Mouse (Mus musculus) cerebellum, adult 18-20 months (tissue): Measurements from ENCODE around the gene Atp12a.

ENCODE experiments used
- DNase-seq, 2 experiments: peaks; one replicate each; pipeline ENCODE4 v3.0.0; 2021

Atp12a gene

DNA sequence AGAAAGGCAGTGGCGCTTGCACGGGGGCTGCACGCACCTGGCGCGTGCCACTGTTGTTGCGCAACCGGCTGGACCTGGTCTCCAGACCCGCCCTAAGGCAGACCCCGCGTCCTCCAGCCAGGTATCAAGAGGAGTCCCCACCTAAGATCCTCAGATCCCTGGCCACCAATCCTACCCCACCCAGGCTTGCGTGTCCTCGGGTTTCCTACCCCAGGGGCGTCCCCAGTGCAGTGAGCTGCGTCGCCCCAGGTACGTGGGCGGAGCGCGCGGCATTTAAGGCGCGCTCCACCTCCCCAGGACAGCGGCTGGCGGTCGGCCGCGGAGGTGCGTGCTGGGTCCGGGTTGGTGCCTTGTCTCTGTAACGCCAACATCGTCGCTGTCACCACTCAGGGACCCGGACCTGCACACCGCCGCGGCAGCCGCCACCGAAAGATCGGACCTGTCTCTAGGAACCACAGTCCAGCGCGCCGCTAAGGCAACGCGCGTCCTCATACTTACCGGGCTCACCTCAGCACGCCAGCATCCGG, at the start of gene Atp12a:
Atp12a (plus strand) TSS at position 358 of the 527 bp plus-strand sequence.
- DNase-seq: no peak

DNA sequence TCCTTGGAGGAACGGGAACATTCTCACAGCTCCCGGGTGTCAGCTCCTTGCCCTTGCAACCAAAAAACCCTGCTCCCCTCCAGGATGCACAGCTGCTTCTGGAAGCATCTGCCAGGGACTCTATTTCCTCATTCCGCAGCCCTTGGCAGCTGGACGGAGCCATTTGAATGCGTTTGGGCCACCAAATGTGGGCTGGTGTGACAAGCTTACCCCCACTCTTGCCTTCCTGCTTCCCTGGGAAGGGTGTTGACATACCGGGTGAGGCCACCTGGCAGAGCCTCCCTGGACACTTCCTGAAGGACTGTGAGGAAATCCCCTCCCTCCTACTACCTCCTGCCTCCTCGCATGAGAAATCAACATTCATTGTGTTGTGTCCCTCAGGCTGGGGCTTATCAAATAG, 49.3 kb upstream of the Atp12a start:
- no peak for DNase-seq

DNA sequence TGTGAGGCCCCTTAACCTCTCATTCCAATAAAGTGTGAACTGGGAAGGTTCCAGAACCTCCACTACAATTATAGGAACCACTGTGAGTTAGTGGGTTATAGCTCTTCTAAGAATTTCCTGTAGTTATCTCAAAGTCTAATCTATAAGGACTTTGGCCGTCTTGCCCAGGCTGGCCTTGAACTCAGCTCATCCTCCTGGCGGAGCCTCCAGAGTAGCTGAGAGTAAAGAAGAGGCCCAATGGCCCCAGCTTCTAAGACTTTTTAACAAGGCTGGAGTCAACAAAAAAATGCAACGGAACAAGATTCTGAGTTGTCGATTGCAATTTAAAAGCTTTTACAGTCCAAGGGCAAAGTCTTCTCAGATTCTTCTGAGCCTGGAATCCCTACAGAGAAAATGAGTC, 48.5 kb upstream of the Atp12a start:
- DNase-seq: no peak

DNA sequence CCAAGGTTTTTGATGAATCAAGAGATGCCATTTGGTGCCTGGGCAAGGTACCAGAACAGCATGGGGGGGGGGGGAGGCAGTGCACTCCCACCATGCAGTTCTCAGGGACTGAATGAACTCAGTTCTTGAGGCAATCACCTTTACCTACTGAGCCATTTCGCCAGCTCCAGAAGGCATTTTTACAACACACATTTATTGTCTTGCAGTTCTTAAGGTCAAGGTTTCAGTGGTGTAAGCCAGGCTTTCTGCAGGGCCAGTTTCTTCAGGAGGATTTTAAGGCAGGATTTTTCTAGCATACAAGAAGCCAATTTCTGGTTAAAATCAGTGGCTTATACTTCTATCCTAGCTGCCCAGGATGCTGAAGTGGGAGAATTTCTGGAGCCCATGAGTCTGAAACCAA, 41.9 kb upstream of the Atp12a start:
- DNase-seq: no peak

DNA sequence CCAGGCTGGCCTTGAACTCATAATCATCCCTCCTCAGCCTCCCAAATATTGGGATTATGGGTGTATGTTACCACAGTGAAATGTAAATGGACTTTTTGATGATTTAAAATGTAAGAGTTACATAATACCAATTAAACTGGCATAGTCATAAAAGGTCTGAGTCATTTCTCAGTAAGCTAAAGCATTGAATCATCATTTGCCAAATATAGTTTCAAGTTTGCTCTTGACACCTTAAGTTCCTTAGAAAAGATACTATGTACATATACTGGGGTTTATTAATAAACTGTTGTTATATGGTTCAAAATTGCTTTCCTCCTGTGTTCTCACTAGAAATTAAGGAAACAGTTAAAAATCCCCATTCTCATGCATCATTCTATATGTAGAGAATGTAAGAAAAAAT, 39.8 kb upstream of the Atp12a start:
- DNase-seq: no peak

DNA sequence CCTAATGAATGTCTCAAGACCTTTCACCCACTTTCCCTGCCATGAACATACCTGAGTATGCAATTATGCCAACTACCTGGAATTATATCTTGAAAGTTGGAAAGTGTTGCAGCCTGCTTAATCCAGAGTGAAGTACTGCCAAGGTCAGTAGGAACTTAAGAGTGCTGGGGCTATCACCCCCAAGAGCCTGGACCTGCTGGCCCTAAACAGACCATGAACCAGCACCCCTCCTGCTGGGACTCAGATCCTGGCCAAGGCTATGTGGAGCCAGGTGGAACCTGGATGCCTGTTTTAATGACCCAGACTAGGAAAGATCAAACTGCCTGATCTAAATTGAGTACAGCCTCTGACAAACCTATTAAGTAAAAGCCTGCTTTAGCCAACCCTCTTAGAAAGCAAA, 31.2 kb upstream of the Atp12a start:
- DNase-seq: no peak

DNA sequence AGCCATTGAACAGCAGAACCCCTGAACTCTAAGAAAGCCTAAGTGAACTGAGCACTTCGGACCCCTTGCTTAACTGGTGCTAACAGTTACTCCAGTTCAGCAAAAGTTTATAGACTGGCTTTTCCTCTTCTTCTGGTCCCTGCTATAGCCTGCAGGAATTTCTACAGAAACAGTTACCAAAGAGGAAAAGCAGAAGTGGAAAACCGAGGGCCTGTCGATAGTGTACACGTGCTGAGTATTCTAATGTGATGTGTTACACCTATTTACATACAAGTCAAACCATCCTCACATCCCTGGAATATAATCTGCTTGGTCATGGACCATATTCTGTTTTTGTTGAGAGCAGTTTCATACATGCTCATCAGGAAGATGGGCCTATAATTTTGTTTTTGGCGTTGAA, 30.4 kb upstream of the Atp12a start:
- no peak for DNase-seq

DNA sequence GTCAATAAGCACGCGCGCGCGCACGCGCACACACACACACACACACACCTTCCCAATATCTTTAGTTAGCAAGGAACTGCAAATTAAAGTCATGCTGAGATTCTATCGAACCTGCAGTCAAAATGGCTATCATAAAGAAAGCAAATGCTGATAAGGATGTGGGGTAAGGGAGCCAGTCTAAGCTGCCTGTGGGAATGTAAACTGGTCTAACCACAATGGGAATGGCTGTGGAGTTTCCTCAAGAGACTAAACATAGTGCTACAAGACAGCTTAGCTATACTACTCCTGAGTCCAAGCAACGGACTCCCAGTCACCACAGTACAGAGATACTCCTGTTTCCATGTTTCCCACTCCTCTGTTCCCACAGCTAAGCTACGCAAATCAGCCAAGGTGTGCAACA, 28.8 kb upstream of the Atp12a start:
- DNase-seq: no peak

DNA sequence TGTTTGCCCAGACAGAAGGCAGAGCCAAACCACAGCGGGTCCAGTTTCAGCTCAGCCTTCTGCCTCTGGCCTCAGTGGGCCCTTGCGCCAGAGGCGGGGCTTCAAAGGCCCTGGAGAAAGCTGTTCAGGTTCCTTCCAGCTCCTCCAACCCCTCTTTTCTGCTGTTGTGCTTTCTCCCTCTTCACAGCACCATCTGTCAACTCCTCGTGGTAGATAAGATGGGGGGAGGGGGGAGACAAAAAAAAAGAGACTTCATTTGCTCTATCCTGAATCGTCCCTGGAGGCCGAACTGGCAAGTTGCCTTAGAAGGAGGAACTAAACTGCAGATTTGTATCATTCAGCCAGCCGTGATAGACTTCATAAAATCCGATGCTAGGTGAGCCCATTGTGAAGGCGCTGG, 27.8 kb upstream of the Atp12a start:
- DNase-seq: no peak

DNA sequence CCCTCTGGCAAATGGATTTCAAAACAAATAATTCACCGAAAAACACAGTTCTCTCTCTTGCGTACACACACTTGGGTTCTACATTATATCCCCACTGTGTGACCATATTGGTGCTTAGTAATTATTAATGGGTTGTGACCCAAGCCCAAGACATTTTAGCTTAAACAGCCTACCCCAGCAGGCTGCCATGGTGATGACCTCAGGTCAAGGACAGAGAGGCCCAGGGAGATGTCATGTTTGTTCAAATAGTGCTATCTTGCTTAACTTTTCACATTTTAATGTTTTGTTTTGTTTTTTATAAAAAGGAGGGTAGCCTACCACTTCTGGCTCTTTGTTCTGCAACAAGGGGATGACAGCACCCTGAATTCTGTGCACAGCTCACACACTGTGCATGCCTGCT, 27.2 kb upstream of the Atp12a start:
- DNase-seq: no peak

DNA sequence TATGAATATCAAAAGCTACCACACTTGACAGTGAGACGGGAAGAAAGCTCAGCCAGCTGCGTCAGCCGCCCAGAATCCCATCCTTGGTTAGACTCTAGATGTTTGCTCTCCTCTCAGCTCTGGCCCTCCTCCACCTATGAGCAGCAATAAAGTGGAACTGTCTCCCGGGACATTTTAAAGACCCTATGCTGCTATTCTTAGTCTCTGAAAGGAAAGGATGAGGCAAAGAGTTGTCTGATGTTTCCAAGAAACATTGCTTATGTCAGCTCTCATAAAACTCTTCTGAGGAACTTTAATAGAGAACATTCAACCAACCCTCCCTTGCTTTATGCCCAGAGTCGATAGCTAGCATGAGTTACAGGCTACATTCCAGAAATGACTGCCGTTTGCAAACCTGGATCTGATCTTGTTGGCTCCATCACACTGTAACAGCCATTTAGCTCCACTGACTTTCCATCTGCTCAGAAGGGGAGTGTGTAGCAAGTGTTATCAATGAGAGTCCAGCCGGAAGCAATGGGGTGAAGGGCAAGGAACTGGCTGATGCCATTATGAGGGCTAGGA, 25.9 kb upstream of the Atp12a start:
- no peak for DNase-seq

DNA sequence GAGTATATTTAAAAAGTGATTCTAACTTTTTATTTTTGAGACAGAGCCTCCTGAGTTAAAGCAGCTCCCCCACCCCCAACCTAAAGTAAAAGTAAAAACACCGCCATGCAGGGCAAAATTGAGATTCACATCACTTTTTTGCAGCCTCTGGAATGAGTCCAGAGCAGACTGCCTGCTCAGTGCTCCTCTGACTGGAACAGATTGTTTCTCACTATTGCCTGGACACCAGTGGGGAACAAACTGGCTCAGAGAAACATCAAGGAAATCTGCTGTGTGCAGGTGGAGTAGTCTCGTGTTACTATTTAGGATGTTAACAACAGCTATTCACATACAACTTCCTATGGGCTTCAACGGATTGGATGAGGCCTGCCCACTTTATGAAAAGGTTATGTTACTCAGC, 16.2 kb upstream of the Atp12a start:
- peak; percentile 64 to 73 for DNase-seq

DNA sequence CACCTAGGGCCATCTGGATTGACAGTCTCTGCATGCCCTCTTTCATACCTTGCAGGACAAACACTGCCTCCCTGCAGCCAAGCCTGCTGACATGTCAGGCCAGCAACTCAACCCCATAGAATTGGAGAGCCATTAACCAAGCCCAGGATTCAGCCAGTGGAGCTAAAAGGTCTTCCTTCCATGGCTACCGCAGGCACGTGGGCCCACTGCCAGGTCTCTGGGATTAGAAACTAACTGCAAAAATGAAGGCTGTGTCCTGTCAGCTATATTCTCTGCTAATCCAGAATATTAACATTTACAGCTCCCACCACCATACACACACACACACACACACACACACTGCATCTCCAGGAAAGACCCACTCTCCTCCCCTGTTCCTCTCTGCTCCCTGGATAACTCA, 15.3 kb upstream of the Atp12a start:
- DNase-seq: peak; percentile 52 to 58

DNA sequence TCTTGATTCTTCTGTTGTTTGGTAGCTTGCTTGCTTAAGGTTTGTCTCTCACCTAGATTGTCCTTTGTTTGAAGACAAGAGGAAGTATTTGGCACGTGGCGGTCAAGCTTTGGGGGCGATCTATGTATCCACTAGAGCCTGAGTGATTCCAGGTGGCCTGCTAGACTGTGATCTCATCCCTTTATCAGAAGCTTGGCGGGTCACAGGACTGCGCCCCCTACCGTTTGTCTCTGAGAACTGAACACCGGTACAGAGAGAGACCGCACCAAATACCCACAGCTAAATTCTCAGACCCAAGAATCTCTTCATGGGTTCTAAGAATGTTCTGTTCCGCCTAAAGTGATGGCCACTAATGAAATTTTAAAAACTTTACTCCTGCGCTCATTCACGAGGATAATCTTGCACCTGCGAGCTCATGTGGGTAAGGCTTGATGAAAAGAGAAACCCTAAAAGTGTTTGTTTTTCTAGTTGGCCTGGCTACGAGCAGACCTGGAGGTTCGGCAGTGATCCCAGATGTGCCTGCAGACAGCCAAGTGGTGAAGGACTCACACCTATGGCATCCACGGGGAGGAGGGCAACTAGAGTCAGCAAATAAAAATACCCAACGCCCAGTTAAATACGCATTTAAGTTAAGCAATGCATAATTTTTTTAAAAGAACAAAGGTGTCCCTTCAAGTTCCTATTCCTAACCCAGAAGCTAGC, 12.8 kb upstream of the Atp12a start:
- DNase-seq: peak; percentile 21 to 40

DNA sequence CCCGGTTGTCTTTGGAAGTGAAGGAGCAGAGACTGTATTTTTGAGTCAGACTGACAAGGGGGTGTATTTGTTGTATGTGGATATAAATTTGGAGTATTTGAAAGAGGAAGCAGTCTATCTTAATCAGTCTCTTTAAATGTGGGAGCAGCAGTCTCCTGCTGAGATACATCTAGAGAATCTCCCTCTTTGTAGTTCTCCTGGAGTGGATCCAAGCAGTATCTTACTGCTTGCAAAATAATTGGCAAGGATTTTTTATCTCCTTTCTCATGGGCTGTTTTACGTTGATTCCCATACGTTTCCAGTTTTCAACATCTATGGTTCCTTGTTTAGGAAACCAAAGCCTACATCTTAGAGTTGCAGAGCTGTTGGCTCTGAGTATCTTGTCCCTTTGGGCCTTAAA, 10.1 kb upstream of the Atp12a start:
- DNase-seq: no peak

DNA sequence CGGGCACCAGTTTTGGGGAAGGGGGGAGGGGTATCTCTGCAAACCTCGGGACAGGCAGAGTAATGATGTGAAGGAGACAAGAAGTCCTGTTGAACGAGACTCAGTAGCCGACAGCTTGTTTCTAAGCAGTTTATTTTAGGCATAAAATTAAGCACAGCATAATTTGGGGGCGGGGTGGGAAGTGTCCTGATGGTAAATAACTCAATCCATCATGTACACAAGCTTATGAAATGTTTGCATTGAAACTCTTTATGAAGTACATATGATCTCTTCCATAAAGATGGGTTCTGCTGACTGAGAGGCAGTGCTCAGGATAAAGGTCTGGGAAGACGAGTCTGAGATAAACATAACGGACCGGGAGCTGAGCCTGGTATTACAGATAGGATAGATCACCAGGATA, 9.5 kb upstream of the Atp12a start:
- no peak for DNase-seq

DNA sequence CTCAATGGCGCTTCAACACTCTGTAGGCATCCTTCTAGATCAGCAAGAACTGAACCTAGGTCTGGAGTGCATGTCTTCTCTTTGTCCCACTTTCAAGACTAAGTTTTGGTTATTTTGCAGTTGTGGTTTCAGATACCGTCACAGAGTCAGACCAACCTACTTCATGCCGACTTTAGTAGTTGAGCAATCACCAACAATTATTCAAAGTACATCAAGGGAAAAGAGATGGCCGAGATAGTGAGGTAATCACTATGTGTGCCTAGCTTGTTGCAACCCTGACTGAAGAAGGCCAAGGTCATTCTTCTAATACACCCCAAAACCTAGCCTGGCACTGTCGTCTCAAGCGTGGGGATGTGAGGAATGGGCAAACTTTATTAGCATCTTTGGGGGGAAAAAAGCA, 8.7 kb upstream of the Atp12a start:
- DNase-seq: no peak

DNA sequence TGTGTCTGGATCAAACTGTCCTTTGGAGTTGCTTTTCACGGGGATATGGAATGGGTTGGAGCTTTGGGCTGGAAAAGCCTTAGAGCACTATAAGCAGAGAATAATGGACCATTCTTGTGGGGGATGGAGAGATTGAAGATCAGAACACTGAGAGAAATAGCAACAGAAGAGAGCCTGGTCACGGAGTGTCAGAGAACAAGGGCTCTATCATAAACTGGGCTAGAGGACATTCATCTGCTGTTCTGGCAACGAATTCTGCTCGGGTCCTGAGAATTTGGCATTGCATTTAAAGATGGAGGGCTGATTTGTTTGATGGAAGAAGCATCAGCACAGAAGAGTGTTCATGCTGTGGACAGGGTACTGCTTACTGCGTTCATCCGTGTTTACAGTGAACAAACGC, 6.4 kb upstream of the Atp12a start:
- no peak for DNase-seq

DNA sequence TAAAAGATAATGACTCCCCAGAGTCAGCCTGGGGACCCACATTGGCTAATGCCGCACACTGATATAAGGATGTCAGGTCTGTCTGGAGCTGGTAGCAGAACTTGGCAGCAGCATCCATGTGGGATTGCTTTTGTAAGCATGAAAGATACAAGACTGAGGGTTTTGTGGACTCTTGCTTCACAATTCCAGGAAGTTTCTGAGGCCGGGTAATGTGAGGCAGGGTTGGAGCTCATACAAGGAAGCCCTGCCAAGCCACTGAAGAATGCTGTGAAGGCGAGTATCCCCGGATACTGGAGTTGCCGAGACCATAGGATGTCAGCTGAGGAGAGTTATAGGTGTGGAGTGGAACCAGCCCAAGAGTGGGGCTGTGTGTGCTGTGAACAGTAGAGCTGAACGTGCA, 5.7 kb upstream of the Atp12a start:
- DNase-seq: no peak

DNA sequence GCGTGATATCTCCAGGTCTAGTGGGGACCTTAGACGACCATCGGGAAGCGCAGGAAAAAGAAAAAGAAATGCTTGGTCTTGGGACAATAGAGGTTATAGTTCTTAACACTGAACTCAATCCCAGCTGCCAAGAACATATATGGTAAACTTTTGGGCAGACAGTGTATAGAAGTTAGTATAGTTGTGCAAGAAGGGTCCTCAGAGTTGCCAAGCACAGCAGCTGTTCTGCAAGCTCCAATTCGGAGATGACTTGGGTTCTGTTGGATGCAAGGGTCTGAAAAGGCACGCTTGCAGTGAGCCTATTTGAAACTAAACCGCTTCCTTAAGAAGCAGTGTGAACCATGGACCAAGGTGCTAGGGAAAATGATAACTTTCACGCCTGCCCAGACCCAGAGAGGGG, 424 bp downstream of the Atp12a start:
- DNase-seq: no peak

DNA sequence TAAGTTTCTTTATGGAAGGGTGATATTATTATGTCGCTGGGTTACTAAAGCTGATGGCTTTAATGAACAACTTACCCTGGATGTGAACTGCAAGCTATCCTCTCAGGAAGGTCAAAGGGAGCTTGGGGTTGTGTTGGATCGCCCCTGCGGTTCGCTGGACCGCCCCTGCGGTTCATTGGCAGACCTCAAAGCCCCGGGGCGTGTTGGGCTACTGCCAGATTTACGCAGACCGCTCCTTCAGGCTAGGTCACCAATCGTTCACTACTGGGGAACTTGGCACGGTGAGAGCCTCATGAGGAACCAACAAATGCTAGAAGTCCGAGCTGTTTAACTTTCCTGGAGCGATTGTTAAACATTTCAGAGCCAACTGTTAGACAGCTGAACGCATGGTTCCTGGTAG, 1.8 kb downstream of the Atp12a start:
- DNase-seq: no peak

DNA sequence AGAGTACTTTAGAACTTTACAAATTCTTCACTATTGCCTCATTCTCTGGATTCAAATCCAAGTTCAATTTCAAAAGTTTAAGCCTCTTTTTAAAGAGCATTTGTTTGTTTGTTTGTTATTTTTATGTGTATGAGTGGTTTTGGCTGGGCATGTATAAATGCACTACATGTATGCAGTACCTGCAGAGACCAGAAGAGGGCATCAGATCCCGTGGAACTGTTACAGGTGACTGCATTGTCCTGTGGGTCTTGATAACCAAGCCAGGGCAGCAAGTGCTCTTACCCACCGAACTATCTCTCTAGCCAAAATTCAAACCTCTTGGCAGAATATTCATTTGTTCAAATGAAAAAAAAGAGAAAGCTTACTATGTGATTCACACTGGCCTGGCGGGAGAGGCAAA, 4.0 kb downstream of the Atp12a start:
- no peak for DNase-seq

DNA sequence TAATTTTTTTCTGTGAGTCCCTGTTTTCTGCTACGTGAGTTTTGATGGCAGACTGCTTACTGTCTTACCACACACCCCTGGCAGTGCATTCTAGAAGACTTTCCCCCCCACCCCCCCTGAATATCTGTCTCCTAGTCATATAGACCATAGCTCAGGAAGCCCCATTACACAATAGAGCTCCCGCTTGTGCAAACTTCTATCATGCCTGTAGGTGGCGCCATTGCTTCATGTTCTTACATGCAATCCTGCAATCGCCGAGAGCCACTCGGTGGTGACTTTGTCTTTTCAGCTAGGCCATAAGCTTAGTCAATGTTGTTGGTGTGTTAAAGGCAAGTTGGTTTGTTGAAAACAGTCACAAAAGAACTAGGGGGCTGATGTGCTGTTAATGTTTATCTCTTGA, 10.9 kb downstream of the Atp12a start:
- DNase-seq: peak; percentile 83 to 87

DNA sequence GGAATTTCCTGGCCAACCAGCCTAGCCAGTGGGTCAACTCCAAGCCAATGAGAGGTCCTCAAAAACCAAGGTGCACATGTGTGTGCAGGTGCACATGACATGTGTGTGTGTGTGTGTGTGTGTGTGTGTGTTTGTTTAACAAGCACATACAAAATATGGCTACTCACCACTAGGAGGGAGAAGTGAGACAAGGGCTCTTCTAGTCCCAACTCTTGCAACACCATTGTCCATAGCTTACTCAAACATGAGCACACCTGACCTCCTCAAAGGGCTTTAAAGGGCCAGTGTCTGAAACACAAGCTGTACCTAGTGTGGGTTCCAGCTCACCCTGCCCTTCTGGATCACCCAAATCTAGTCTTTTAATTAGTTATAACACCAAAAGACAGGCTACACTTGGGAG, 12.9 kb downstream of the Atp12a start:
- DNase-seq: no peak

DNA sequence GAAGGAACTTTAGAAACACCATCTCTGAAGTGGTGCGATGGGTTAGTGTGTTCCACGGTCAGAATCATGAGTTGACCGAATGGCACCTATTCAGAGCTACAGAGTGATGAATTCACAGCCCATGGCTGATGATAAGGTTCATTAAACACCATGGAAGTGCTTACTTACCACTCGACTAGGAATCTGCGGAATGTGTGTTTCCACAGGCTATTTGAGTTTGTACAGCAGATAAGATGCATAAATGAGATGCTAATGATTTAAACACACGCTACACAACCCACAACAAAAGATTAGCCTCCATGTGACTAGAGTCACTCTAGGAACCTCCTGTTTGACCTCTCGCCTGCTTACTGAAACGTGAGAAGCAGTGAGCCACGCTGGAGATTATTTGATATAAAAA, 14.5 kb downstream of the Atp12a start:
- no peak for DNase-seq
